In the genomic region with DNA sequence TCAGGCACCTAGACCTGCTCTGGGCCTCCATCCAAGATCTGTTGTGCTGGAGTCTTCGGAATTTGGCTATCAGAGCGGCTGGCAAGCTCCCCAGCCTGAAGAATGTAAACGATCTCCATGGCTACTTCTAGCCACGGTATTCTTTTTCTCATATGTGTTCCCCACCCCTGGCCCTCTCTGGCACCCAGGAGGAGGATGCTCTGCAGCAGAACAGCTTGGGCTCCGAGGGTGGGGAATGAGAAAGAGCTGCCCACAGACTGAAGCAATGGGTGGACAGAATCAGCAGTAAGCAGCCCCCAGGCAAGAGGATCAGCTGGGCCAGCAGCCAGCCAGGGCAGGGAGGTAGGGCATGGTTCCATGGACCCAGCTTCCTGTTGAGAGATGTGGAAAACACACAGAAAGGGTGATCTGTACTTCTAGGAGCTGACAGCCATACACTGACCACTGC, we compare ENCODE assay signal across 9 mouse cellular contexts.
DNase-seq lines count a peak whose midpoint lies in the region; ATAC-seq and TF ChIP-seq lines count a peak whose summit lies in the region.
"Had no signal": no experiment of that assay in that cellular context is flagged by ENCODE, and none has a peak within 500 bp of the region (broad histone marks: within the 10 kb centered on the region; RNA-seq: fewer than 3 reads in every experiment).

No protein-coding gene starts in this region.

- H3K9me3 ChIP-seq in intestine, embryonic 14.5 days (ENCODE audit: control insufficient read depth, low read length) = no peaks in the 10 kb centered on the region
- no peaks in the 10 kb centered on the region for H3K9me3 ChIP-seq in intestine, postnatal 0 days (ENCODE audit: control insufficient read depth)
- no peaks in the 10 kb centered on the region for H3K9me3 ChIP-seq in heart, embryonic 14.5 days (ENCODE audit: control insufficient read depth, low read length)
- no peaks in the 10 kb centered on the region for H3K9me3 ChIP-seq in midbrain, embryonic 16.5 days (replicated peaks; ENCODE audit: control insufficient read depth, low read length, poor library complexity, severe bottlenecking)

- H3K4me2 ChIP-seq in intestine, embryonic 14.5 days (ENCODE audit: low read length) = no peak overlapping the region
- no peak overlapping the region for H3K4me2 ChIP-seq in intestine, postnatal 0 days (replicated peaks; ENCODE audit: low read depth)
- H3K4me2 ChIP-seq in heart, embryonic 14.5 days (ENCODE audit: low read length) = peak overlapping the region; percentile 44
- no peak overlapping the region for H3K4me2 ChIP-seq in midbrain, embryonic 16.5 days (ENCODE audit: low read length)

- no peaks in the 10 kb centered on the region for H3K27me3 ChIP-seq in intestine, embryonic 14.5 days (replicated peaks; ENCODE audit: control insufficient read depth, insufficient read depth, low read length)
- no peaks in the 10 kb centered on the region for H3K27me3 ChIP-seq in intestine, postnatal 0 days (replicated peaks; ENCODE audit: control insufficient read depth, insufficient read depth, low read length)
- no peaks in the 10 kb centered on the region for H3K27me3 ChIP-seq in heart, embryonic 14.5 days (ENCODE audit: control insufficient read depth, insufficient read depth, low read length)
- no peaks in the 10 kb centered on the region for H3K27me3 ChIP-seq in midbrain, embryonic 16.5 days (ENCODE audit: control insufficient read depth, insufficient read depth, low read depth, low read length)

- no peak overlapping the region for H3K4me3 ChIP-seq in intestine, embryonic 14.5 days (ENCODE audit: low read depth, low read length)
- H3K4me3 ChIP-seq in intestine, postnatal 0 days (ENCODE audit: low read depth, low read length) = no peak overlapping the region
- H3K4me3 ChIP-seq in heart, embryonic 14.5 days (ENCODE audit: control insufficient read depth in 1 of 2, insufficient read depth in 1 of 2, low read depth in 1 of 2, low read length in 2 of 2) = no peak overlapping the region
- no peak overlapping the region for H3K4me3 ChIP-seq in midbrain, embryonic 16.5 days (ENCODE audit: low read depth, low read length)
- H3K4me3 ChIP-seq: erythroblast, embryonic 14.5 days had no signal

- 14% methylated on average over 5 of the region's 5 CpGs for WGBS in intestine, embryonic 14.5 days
- 22% methylated on average over 5 of the region's 5 CpGs for WGBS in intestine, postnatal 0 days
- WGBS in heart, embryonic 14.5 days = 7% methylated on average over 5 of the region's 5 CpGs
- 43% methylated on average over 5 of the region's 5 CpGs for WGBS in midbrain, embryonic 16.5 days

- peak overlapping the region; percentile 64; the same call in 1 of the 2 replicates for H3K27ac ChIP-seq in intestine, embryonic 14.5 days (ENCODE audit: low read depth)
- no peak overlapping the region for H3K27ac ChIP-seq in intestine, postnatal 0 days (ENCODE audit: low read depth, low read length)
- H3K27ac ChIP-seq in heart, embryonic 14.5 days (replicated peaks in 1 of 2; ENCODE audit: control insufficient read depth in 1 of 2, insufficient read depth in 1 of 2, low read depth in 2 of 2, low read length in 2 of 2) = peak overlapping the region; percentile 42 to 76; a peak in 3 of 4 replicates
- H3K27ac ChIP-seq in midbrain, embryonic 16.5 days (ENCODE audit: low read length) = peak overlapping the region; percentile 51

- H3K9ac ChIP-seq in intestine, embryonic 14.5 days (ENCODE audit: low read length) = no peak overlapping the region
- H3K9ac ChIP-seq in intestine, postnatal 0 days (ENCODE audit: low read depth, low read length) = no peak overlapping the region
- 0 out of 2 replicates have a peak overlapping the region, but pooled peaks have one; percentile 4 for H3K9ac ChIP-seq in heart, embryonic 14.5 days (ENCODE audit: low read length)
- H3K9ac ChIP-seq in midbrain, embryonic 16.5 days (ENCODE audit: low read depth, low read length) = no peak overlapping the region

- H3K4me1 ChIP-seq in intestine, embryonic 14.5 days (replicated peaks; ENCODE audit: control insufficient read depth, insufficient read depth, low read length) = peaks cover 12% of the 10 kb centered on the region
- no peaks in the 10 kb centered on the region for H3K4me1 ChIP-seq in intestine, postnatal 0 days (replicated peaks; ENCODE audit: control insufficient read depth, insufficient read depth, low read length)
- H3K4me1 ChIP-seq in heart, embryonic 14.5 days (ENCODE audit: control insufficient read depth in 2 of 2, insufficient read depth in 2 of 2, low read length in 2 of 2) = peaks cover 36 to 74% of the 10 kb centered on the region in 2 experiments
- H3K4me1 ChIP-seq in midbrain, embryonic 16.5 days (ENCODE audit: control insufficient read depth, insufficient read depth, low read length) = peaks cover 5% of the 10 kb centered on the region

- no peaks in the 10 kb centered on the region for H3K36me3 ChIP-seq in intestine, embryonic 14.5 days (ENCODE audit: control insufficient read depth, insufficient read depth, low read length)
- no peaks in the 10 kb centered on the region for H3K36me3 ChIP-seq in intestine, postnatal 0 days (ENCODE audit: control insufficient read depth, insufficient read depth)
- H3K36me3 ChIP-seq in heart, embryonic 14.5 days (ENCODE audit: control insufficient read depth, insufficient read depth, low read length) = no peaks in the 10 kb centered on the region
- no peaks in the 10 kb centered on the region for H3K36me3 ChIP-seq in midbrain, embryonic 16.5 days (ENCODE audit: control insufficient read depth, insufficient read depth, low read length)

- no peak for DNase-seq in intestine, embryonic 14.5 days (ENCODE audit: low spot score)
- peak; percentile 47 to 82 for DNase-seq in cerebellum, postnatal 4 days (ENCODE audit: low spot score in 2 of 2)
- peak; percentile 36 to 63 for DNase-seq in left cerebral cortex, adult 18-20 months (ENCODE audit: low spot score in 2 of 2)
- peak; percentile 12 for DNase-seq in yolk sac, embryonic 10.5 days (ENCODE audit: low spot score)
- DNase-seq in embryo, embryonic 10 days (ENCODE audit: low spot score) = no peak

- ATAC-seq in intestine, embryonic 14.5 days (replicated peaks; ENCODE audit: low FRiP score, low TSS enrichment, low read depth) = no peak
- ATAC-seq in intestine, postnatal 0 days = no peak
- peak; percentile 51; the same call in 1 of the 2 replicates for ATAC-seq in heart, embryonic 14.5 days (ENCODE audit: insufficient number of reproducible peaks, insufficient read depth, low FRiP score, low read depth)
- peak; percentile 82 for ATAC-seq in midbrain, embryonic 16.5 days

- no peak for TF ChIP-seq CTCF in intestine, postnatal 0 days (IDR thresholded peaks at IDR 0.05; ENCODE audit: low read depth)

Comparison
In these comparisons a context has a peak if more than half of its experiments do, and no peak if none do; other contexts are left out.
1. ATAC-seq: peak in heart, embryonic 14.5 days (single experiment) and midbrain, embryonic 16.5 days (single experiment); none in intestine, embryonic 14.5 days (single experiment) and intestine, postnatal 0 days (single experiment).
2. DNase-seq: peak in cerebellum, postnatal 4 days (2 of 2), left cerebral cortex, adult 18-20 months (2 of 2) and yolk sac, embryonic 10.5 days (single experiment); none in intestine, embryonic 14.5 days (single experiment) and embryo, embryonic 10 days (single experiment).